Mouse (Mus musculus) forelimb bud, embryonic 11.5 days (tissue): Measurements from ENCODE around the gene Wdr17.
A peak's percentile ranks its signal among the peaks of the same experiment; 100 is the strongest.
"Not testable (repeated sequence)": the region's sequence is repeated elsewhere in the genome, so short reads cannot be mapped to it uniquely, and the experiment has no call there.

Experiments used
- DNase-seq: peaks from one replicate; pipeline ENCODE4 v3.0.0-alpha.2; 2012; ENCODE audit warnings: low read depth, low spot score

Wdr17 gene

DNA sequence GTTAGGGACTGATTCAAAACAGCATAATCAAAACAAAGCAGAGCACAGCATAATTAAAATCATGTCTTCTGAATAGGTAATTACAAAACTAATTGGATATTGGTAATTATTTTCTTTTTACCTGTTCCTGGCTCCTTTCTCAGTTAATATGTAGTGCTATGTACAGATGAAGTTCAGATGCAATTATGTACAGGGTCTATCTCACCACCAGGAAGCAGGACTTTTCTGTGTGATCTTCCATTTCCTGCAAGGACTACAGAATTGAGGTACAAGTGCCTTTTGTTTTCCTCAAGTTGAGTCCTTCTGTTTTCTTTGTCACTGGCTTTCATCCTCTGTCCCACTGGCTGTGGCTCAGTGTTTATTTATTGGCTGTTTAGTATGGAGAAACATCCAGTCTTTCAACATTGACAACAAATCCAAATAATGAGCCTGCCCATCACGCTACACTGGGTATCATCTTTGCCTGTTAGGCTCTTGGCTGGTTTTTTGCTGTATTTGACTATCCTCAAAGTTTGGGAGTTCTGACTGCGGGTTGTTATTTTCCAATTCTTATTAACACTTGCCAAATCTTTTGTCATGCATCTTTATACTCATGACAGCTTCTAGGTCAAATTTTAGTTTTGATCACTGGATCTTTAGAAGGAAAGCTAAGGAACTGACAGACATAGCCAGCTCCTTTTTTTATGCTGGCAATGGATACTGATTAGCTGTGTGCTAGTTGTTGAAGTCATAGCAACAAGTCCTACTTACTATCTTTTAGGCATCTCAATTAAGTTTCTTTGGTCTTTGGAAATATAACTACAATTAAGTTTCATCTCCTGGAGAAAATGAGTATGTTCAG lies 94.9 kb downstream of the Wdr17 start:
- DNase-seq = no peak

- DNase-seq = peak; percentile 43
Measured at GRCm38 (mm10) chr8:54780134-54780942, 106.6 kb downstream of the Wdr17 start.

- peak; percentile 18 for DNase-seq
Measured at GRCm38 (mm10) chr8:54779317-54780133, 107.5 kb downstream of the Wdr17 start.

DNA sequence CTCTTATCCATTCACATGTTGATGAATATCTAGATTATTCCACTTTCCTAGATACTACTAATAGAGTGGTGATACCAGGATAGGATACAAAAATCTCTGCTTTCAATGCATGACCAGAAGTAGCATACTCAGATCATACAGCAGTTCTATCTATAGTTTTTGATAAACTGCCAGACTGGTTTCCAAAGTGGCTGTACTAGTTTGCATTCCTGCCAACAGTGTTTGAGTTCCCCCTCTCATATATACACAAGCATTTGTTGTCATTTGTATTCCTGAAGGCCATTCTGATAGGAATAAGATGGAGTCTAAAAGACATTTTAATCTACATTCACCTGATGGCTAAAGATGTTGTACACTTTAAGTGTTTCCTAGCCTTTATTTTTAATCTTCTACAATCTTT lies 110.0 kb downstream of the Wdr17 start:
- DNase-seq = no peak

DNA sequence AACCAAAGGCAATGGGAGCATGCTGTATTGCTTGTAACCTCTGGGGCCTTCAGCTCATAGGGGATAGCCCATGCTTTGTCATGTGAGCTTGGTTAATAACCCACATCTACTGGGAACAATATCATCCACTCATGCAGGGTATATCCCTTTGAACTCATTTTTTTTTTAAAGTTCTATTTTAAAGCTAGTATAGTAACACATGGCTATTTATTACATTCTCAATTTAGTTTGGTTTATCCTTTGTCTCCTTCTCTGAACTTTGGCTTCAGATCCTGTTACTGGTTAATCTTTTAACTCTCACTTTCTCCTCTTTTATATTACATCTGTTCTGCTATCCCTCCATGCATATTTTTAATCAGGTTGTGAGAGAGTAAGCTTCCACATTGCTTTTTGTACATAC lies 110.7 kb downstream of the Wdr17 start:
- no peak for DNase-seq

- no peak for DNase-seq
Measured at GRCm38 (mm10) chr8:54757646-54758045, 129.3 kb downstream of the Wdr17 start.

GRCm38 (mm10) chr8:54736660-54737312 lies 150.2 kb downstream of the Wdr17 start:
- DNase-seq = no peak

- no peak for DNase-seq
Measured at GRCm38 (mm10) chr8:54724668-54725035, 162.3 kb downstream of the Wdr17 start.

DNA sequence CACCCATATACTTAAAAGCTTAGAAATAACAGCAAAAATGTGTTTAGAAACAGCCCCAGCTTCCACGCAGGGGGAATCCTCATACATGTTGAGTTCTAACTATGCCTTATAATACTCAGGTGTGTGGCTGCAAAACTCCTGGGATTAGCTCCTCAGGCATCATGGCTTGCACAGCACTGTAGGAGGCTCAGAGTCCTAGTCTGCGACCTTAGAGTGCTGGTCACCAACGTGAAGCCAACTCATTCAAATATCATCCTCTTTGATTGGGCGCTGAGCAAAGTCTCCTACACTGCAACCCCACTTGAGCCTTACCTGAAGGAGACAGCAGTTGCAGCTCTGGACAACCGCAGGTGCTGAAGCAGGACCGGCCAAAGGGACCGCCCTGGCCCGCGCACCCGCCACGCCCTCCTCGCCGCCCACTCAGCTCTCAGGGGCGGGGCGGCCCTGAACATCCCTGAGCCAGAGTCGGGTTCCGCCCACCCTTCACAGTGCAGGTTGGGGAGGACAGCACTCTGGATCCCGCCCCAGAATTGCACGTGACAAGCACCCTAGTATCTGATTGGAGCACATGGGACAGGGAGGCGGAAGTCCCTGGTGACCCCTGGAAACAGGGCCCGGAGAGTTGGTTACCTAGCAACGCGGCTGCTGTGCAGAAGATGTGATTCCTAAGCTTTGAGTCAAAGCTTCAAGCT lies 162.9 kb downstream of the Wdr17 start:
- DNase-seq = peak; percentile 93

- DNase-seq = no peak
Measured at GRCm38 (mm10) chr8:54718515-54718914, 168.5 kb downstream of the Wdr17 start.

DNA sequence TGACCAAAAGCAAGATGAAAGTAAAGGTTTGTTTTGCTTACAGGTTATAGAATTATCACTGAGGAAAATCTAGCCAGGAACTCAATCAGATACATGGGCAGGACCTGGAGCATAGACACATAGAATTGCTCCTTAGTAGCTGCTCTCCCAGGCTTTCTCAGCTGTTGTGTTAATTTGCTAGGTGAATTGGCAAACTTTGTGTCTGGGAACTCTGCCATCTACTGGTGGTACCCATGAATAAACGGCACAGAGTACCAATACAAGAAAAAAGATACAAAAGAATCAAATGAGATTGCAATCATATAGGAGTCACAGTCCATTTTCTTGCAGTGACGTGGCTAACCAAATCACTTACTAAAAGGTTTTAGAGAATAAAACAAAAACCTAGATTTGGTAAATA lies 181.2 kb downstream of the Wdr17 start:
- DNase-seq = peak; percentile 20

DNA sequence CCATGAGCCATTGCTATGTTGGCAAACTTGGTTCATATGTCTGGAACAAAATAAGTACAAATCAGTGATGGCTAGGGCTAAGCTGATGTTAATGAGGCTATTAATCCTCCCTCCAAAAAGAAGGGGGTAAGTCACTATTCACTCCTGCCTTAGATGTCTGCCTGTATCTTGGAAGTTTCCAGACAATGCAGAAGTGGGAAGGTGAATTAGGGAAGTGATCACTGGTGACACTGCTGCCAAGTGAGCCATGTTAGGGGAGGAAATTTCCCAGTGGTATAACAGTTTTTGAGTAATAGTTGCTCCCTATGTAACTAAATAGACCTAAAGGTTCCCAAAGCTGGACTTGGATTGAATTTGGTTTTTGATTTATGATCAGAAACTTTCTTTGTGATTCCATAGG lies 215.2 kb downstream of the Wdr17 start:
- DNase-seq = no peak

DNA sequence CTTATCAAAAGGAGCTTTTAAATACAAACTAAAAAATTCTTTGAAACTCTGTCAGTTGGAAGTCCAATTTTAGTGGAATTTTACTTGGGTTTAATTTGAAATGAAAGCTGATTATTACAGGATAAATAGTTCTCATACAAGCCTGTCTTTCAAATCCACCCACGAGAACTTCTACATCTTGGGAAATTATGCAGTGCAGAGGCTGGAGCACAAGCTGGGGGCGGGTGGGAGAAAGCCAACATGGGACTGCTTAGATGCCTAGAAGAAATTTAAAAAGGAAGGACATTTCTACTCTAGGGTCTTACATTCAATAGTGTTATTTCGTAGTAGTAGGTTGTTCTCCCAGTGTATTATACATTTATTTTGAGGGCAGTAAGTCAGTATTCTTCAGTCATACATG lies 219.2 kb downstream of the Wdr17 start:
- no peak for DNase-seq

- DNase-seq = peak; percentile 34
Measured at GRCm38 (mm10) chr8:54660675-54661074, 226.3 kb downstream of the Wdr17 start.

DNA sequence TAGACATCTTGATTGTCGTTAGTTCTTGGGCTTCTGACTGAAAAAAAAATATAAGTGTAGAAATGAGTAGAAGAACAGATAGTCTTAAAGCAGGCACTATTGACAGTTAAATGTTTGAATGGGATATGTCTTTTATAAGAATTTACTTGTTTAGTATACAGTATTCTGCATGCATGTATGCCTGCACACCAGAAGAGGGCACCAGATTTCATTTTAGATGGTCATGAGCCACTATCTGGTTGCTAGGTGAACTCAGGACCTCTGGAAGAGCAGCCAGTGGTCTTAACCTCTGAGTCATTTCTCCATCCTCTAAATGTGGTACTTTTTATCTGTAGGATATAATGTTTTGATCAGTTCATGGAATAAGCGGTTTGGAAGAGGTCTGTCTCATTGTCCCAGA lies 227.3 kb downstream of the Wdr17 start:
- DNase-seq = no peak

DNA sequence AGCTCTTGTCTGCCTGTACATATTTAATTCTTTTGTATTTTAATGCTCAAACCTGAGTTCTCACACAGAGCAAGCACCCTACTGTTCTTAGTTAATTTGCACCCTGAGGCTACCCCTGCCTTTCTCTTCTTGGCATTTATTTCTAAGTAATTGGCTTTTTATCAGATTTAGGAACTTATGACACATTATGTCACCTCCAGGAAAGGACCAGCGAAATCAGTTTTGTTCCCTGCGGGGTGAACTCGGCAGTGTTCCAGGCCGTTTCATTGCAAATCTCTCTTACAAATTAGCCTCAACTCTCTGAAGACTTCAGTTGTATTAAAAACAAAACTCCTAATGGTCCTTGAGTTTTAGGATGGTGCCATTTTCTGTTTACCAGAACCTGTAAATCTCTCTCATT lies 248.3 kb downstream of the Wdr17 start:
- DNase-seq = no peak

DNA sequence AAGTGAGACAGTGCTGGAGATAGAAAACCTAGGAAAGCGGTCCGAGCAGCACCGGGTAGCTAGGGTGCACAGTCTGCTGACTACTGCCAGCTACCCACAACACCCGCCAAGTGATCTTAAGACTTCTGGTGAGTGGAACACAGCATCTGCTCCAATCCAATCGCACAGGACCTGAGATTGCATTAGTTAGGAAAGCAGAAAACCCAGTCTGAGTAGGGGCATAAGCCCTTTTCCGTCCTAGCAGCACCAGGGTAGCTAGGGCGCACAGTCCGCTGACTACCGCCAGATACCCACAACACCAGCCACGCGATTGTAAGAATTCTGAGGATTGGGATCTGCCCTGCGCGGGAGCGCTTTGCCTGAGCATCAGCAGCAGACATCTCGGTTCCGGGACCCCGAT lies 270.3 kb downstream of the Wdr17 start:
- not testable (repeated sequence) for DNase-seq

- no peak for DNase-seq
Measured at GRCm38 (mm10) chr8:54610238-54610637, 276.7 kb downstream of the Wdr17 start.

DNA sequence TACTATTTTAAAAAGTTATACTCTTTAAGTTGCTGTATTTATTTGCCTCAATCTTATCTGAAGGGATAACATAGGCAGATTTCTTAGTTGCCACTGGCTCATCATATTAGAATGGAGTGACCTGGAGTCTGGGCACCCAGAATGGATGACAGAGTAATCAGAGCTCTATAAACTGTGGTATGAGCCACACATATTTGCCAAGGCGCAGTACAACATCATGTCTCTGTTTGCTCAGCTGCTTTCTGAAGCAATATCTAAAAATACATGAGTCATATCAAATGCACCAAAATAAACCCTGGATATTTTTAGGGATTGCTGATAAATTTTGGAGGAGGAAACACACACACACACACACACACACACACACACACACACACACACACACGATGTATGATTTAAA lies 277.6 kb downstream of the Wdr17 start:
- DNase-seq = no peak

- DNase-seq = no peak
Measured at GRCm38 (mm10) chr8:54603440-54603839, 283.5 kb downstream of the Wdr17 start.

GRCm38 (mm10) chr8:54600671-54601251 lies 286.2 kb downstream of the Wdr17 start, which contains the start of gene Spata4:
Gene Spata4 (plus strand): TSS chr8:54600781.
- peak; percentile 49 for DNase-seq
